Mouse (Mus musculus) urinary bladder, postnatal 25 days (tissue): Measurements from ENCODE around the gene Rps27rt.
"Not testable (repeated sequence)": the region's sequence is repeated elsewhere in the genome, so short reads cannot be mapped to it uniquely, and the experiment has no call there.

Experiments
- DNase-seq: peaks from one replicate; pipeline ENCODE4 v3.0.0; 2022; ENCODE audit warnings: low spot score

Rps27rt gene

DNA sequence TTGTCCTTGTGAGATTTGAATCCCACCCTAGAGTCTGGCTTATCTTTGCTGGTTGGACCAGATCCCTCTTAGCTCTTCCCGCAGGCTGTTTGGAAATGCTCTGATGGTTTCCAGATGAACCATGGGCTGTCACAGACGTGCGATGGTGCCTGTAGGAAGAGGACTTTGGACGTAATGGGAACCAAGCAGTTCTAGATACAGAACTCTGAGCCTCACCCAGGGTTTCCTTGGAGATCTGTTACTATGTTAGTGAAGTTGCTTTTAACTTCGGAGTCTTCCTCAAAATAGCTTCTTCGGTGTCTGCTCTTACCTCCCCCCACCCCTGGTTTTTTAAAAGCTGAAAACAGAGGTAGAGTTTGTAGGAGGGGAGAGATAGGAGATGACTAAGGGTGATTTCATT lies 2.6 kb downstream of the Rps27rt start:
- no peak for DNase-seq

DNA sequence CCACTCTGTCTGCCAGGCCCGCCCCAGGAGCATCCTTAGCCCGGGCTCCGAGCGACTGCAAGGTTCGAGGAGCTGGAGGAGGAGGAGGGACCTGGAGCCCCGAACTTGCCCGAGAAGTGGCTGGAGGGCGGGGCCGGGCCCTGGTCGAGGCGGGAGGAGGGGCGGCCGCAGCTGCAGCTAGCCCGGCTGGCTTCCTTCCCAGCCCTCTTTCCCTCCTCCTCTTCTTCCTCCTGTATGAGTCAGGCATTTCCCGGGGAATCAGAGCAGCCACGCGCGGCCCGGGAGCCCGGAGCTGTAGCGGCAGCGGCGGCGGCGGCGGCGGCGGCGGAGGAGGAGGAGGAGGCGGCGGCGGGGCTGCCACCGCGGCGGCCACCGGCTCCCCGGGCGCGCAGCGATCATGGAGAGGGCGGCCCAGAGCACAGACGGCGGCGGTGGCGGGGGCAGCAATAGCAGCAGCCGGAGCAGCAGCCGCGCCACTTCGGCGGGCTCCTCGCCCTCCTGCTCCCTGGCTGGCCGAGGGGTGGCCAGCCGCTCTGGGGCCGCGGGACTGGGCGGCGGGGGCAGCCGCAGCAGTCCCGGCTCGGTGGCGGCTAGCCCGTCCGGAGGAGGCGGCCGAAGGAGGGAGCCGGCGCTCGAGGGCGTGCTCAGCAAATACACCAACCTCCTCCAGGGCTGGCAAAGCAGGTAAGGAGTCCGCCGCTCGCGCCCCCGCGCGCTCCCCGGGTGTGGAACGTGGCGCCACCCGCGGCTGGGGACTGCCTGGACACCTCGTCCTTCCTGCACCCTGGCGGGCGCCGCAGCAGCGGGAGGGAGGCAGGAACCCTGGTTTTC lies 4.0 kb downstream of the Rps27rt start, which contains the start of gene Osbpl10:
TSS of gene Osbpl10 (plus strand) at position 289 of the 831 bp plus-strand sequence.
- DNase-seq = peak; percentile 60

DNA sequence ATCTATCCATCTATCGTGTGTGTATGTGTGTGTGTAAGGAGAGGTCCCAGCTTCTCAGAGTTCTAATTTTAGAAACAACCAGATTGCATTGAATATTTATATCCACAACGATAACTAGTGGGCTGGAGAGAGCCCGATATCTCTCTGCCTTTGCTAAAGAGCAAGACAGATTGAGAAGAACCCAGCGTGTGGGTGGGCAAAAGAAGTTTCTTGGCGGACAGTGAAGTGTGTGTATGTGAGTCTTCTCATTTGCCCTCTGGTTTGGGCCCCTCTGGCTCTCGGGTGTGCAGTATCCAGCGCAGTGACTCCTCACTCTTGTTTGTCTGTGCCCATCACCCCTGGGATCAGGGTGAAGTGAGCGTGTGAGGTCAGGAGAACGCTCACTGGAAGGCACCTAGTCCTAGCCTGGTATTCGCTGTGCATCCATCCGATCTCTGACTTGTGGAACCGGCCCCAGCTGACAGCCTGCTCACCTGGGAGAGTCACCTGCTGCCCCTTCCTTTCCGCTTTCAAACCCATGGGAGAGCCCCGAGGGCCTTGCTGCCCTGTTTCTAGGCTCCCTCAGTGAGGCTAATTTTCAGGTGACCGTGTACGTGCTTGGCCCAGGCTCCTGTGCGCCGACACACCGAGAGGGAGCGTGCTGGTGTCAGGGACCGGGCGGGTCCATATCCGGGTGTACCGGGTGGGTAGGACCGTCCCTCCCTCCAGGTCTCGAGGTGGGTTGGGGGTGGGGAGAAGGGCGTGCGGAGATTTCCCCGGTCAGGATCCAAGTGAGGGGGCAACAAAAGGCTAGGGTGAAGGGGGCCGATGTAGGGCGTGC lies 4.9 kb downstream of the Rps27rt start:
- no peak for DNase-seq

DNA sequence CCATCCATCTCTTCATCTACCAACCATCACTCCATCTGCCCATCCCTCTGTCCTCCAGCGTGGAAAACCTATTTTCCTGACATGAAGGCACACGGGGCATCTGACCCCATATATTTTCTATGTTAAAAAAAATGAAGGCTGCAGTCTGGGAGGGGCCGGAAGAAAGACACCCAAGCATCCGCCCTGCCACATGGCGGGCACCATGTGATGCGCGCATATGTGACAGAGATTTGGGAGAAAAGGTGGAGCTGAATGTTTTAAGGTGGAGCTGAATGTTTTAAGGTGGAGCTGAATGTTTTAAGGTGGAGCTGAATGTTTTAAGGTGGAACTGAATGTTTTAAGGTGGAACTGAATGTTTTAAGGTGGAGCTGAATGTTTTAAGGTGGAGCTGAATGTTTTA lies 16.3 kb downstream of the Rps27rt start:
- not testable (repeated sequence) for DNase-seq

DNA sequence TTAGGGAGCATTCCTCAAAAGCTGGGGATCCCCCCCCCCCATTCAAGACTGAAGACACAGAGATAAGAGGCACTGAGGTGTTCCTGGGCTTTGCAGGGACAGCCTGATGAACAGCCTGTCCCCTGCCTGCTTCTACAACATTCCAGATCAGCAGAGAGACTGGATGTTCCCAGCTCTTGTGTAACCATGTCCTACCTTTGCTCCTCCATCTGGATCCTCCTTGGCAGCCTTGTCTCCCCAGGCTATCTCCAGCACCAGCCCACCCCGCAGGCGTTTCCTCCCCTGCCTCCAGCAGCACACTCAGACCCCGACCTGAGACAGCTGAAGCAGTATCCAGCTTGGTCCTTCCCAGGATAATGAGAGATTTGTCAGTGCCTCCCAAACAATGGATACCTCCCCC lies 18.4 kb downstream of the Rps27rt start:
- no peak for DNase-seq

DNA sequence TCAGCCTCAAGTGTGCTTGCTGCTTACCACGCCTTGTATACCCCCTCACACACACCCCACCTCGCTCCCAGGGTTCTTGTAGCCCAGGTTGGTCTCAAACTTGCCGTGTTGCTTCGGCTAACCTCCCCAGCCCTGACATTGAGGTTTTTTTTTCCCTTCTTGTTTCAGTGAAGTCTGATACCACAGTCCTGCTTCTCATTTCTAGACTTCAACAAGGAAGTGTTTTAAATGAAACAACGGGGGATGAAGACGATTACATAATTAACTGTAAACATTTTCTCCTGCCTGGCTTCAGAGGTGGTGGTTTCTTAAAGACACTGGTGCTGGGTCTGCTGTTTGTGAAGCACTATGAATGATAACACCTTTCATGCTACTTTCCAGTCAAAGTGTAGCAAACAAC lies 21.7 kb downstream of the Rps27rt start:
- DNase-seq = no peak

DNA sequence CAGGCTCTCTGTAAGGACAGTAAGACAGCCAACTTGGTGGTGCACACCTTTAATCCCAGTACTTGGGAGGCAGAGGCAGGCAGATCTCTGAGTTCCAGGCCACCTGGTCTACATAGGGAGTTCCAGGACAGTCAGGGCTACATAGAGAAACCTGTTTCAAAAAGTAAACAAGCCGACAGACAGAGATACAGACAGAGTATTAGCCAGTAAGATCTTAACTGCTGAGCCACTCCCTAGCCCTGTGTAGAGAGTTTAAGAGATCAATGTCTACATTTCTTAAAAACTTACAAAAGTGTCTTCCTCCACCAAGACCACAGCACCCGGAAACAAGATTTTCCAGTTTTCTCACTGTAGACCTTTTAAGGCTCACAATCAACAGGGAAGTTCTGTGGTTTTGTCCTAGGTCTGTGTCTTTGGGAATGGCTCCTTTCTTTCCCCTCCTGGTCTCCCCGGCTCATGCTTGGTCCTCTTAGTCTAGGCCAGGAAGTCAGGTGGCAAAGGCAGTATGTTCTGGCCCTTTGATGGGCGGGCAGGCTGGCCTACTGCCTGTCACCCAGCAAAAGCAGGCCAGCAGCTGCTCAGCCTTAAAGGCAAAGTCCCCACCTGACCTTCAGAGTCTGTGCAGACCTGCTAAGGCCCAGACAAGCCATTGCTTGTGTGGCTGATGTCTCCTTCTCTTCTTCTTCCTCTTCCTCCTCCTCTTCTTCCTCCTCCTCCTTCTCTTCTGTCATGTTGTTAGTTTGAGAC lies 22.3 kb downstream of the Rps27rt start:
- DNase-seq = no peak

DNA sequence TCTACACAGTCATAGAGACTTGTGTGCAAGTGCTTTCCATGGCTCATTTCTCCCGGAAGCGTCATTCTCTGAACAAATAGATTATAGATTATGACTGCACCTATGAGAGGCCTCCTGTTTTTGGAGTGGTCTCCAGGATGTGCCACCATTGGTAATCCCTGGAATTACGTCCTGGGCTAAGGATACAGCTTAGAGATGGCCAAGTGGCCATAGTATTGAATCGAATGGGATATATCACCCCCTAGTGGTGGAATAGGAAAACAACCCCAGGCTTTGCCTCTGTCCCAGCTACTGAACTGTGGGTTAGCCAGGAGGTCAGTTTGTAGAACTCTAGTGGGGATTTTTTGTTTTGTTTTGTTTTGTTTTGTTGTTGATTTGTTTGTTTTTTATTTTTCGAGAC lies 25.6 kb downstream of the Rps27rt start:
- DNase-seq = no peak

DNA sequence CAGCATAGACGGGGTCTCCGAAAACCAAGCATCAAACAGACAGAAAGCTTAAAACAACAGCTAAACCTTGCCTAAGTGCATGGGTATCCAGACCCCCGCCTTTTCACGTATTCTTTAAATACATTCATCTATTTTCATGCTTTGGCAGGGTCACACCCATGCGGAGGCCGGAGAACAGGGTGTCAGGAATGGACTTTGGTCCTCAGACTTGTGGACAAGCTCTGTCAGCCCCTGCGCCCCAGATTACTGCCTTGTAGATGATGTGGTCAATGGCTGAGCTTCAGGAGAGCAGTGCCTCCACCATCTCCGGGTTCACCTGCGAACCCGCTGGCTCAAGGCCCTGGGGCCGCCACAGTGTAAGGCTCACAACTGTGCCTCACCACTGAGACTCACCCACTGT lies 27.2 kb downstream of the Rps27rt start:
- DNase-seq = no peak

DNA sequence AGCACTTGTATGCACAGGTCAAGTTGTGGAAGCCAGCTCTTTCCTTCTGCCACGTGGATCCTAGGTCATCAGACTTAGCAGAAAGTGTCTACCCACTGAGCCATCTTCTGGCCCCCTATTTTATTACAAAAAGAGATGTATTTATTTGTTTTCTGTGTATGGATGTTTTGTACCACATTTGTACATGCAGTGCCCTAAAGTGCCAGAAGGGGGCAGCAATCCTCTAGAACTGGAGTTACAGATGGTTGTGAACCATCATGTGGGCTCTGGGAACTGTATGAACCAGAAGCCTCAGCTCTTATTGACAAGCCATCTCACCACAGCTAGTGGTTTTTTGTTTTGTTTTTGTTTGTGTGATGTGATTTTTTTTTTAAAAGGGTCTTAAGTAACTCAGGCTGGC lies 29.7 kb downstream of the Rps27rt start:
- no peak for DNase-seq

DNA sequence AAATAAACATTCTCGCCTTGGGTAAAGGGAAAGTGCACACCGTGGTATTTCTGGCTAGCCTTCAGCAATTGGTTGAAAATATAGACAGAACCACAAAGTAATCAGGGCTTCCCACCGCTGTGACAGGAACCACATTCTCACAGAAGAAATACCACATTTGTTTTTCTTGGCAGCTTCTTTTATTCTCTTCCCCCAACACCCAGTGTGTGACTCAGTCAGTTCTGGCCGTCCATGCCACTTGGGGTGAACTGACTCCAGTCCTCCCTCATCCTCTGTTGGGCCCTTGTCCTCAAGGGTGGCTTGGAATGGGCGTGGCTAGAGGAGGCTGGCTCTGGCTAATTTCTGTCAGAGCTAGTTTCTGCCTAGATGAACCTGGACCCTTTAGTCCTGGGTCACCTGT lies 34.1 kb downstream of the Rps27rt start:
- no peak for DNase-seq

DNA sequence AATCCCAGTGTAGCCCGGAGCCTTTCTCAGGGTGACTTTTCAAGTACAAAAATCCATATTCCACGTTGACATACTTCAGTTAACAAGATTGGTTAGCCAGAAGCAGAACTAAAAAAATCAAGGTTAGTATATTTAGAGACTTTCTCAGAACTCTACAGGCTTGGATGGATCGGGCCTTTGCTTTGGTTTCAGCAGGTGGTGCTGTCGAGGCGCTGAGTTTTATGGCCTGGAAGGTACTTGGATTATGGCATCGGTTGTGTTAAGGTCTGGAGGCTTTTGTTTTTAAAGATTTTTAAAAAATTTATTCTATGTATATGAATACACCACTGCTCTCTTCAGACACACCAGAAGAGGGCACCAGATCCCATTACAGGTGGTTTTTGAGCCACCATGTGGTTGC lies 37.0 kb downstream of the Rps27rt start:
- no peak for DNase-seq

DNA sequence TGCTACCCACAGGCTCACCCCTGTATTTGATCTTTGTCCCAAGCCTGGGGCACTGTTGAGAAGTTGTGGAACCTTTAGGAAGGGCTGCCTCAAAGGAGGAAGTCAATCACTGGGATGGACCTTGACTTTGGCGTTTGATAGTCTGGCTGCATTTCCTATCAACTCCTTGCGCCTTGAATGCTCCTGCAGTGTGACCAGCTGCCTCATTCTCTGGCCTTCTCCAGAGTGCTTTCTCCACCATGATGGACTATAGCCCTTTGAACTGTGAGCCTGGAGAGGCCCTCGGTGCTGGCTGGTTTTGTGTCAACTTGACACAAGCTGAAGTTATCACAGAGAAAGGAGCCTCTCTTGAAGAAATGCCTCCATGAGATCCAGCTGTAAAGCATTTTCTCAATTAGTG lies 37.9 kb downstream of the Rps27rt start:
- DNase-seq = no peak

DNA sequence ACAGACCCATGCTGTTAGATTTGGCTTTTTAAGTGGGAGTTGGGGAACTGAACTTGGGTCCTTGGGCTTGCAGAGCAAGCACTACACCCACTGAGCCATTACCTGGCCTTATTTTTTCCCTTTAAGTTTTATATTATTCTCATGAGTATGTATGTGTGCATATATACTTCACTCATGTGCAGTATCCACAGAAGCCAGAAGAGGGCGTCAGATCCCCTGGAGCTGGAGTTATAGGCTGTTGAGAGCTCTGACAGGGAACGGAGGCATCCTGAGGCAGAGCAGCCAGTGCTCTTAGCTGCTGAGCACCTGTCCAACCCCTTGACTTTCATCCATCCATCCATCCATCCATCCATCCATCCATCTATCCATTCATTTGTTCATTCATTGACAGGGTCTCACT lies 45.9 kb downstream of the Rps27rt start:
- DNase-seq = no peak

DNA sequence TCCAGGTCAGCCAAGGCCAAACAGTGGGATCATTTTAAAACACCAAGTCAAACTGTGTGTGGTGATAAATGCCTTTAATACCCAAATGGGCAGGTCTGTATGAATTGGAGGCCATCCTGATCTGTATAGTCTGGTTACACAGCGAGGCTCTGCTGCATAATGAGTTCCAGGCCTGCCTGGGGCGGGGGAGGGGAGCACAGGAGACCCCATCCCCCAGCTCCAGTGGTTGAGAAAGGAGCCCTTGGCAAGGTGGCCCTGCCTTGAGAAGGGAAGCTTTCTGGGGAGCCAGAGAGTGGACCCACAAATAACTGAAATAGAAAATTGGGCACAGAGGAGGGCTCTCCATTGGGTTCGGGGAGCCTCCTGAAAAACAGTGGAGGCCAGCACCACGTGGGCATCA lies 47.2 kb downstream of the Rps27rt start:
- DNase-seq = no peak

DNA sequence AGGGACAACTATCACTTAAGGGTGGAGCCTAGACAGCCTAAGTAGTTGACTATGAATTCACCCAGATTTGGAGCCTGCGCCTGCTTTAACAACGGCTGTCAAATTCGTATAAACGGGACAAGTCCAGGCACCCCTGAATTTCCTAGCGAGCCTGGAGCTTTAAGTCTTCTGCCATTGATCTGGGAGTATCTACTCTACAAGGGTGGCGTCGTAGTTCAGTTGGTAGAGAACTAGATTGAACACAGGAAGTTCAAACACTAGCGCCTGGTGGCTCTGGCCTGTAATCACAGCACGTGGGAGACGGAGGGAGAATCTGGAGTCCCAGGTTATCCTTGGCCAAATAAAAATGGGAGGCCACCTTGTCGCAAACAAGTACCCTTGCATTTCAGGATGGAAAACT lies 48.3 kb downstream of the Rps27rt start:
- DNase-seq = no peak

DNA sequence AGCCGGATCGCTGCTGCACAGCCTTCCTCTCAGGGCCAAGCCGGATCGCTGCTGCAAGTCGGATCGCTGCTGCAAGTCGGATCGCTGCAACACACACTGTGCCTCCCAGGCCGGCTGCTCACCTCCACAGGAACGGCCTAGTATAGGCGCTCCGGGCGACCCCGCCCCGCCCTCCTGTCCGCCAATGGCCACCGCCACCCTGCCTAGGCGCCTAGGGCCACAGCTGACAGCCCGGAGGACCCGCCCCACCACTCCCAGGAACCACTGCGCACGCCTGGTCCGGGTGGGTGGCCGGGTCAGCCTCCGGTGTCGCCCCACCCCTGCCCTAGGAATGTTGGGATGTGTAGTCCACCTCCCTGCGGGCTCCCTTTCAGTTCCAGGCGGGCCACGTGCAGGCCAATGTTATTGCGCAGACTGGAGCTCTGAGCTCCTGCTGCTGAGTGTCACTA lies 48.8 kb downstream of the Rps27rt start, which contains the start of gene Gpd1l:
TSS of gene Gpd1l (minus strand) at position 265 of the 449 bp plus-strand sequence.
- peak; percentile 93 for DNase-seq

DNA sequence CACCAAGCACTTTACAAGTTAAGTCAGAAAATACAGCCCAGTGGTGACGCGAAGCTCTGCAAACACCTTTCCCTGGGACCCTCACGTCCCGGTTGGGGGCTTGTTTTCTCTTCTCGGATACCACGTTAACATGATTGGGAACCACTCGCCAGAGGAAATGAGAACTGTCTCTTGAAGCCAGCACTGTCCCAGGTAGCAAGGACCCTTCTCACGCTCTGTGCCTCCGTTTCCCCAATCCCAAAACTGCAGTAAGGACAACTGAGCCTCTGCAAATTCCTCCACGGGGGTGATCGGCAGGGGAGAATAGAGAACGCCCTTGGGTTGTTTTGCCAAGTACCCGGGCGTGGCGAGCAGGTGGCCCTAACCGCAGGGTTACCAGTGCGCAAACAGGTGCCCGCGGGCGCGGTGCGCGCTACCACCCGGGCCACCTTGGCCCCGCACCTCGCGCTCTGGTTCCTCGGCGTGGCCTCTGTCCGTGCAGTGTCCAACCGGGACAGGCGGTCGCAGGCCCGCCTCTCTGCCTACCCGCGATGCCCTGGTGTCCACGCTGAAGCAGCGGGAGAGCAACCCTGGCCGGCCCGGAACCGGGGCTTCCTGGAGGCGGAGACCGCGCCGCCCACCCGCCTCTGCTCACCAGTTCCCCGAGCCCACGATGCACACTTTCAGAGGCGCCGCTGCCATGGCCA lies 49.4 kb downstream of the Rps27rt start:
- no peak for DNase-seq

DNA sequence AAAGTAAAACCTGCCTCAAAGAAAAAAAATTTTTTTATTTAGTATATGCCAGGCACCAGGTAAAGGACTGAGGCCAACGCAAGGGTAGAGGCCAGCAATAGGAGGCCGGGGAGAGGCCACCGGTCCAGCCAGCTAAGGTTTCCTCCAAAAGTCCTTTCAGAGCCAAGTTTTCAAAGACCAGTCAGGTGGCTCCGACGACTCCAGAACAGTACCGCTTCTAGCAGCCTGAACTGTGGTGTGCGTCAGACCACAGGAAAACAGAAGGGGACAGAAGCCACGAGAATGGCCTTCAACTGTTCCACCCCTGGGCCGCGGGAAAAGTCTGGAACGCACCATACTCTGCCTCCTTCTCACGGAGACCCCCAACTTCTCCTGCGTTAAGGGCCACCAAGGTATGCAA lies 49.9 kb downstream of the Rps27rt start:
- DNase-seq = no peak
